Mouse (Mus musculus) kidney, adult 10 weeks (tissue): ENCODE results near the gene Gm7102. TPM values are rescaled to one million over a fixed set of nuclear protein-coding genes. Genes with fewer than 3 reads are reported as not detected.

Source experiments
- polyA plus RNA-seq: library from polyadenylated mRNA; stranded (reverse); fragments of 350-450 nt; fragmentation: Illumina TruSeq; extraction: RNeasy Lipid Tissue Mini Kit (QIAGEN cat#74804); gene quantifications from one replicate; pipeline ENCODE4 v1.2.3, GENCODE M21; 2014; ENCODE audit warnings: low read depth, low replicate concordance

Gene Gm7102
- polyA plus RNA-seq: not detected

DNA sequence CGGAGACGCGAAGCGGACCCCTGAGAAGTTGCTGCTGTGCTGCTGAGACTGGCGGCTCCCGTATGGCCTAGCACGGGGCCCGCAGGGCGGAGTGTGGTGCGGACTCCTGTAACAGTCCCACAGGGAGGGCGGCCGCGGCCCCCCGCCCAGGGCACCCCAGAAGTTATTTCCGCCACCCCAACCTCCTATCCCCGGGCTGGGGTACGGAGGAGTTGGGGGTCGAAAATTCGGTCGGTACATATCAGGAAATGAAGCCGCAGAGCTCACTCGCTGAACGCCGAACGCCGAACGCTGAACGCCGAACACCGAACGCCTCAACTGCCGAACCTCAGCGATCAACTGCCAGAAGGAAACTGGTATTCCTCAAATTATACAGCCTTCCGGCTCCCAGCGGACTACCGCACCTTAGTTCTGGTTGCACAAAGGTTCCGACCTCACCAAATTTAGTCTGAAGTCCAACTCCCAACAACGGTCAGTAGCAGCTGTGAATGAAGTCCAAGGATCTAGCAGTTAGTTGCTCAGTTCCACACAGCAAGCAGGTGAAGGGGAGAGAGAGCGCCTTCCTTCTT is at the start of gene Gm7102:
Gm7102 (minus strand) TSS at position 554 of the 569 bp plus-strand sequence.

GRCm38 (mm10) chr19:61183590-61183989 is 7.5 kb upstream of the Gm7102 start, which contains the start of gene Gm6020:
Gene Gm6020 (plus strand): TSS chr19:61183890.

GRCm38 (mm10) chr19:61140342-61141206 is 35.5 kb downstream of the Gm7102 start, which contains the start of gene Zfp950:
Gene Zfp950 (minus strand): TSS chr19:61140840.

Other genes with a start within 250 kb of the Gm7102 start
- 67.8 TPM for gene Zfp950, start 35.5 kb downstream of the Gm7102 start, polyA plus RNA-seq
- gene Gm6020, start 7.6 kb upstream of the Gm7102 start, polyA plus RNA-seq: not detected
- 0.53 TPM for gene Csf2ra, start 52.1 kb upstream of the Gm7102 start, polyA plus RNA-seq
- not detected for gene Gm21060, start 120.8 kb upstream of the Gm7102 start, polyA plus RNA-seq